Mouse (Mus musculus) megakaryocyte, embryonic 14.5 days (primary cell): ENCODE results near the gene Ermp1.

Experiments used
- FLI1 ChIP-seq: IDR thresholded peaks from 2 replicates; pipeline ENCODE4 v1.6.1; 2012; ENCODE audit warnings: low read length, inconsistent platforms, mixed read lengths
- GATA1 ChIP-seq: IDR thresholded peaks from 3 replicates; pipeline ENCODE4 v1.6.1; 2012; ENCODE audit warnings: mixed read lengths, low read length, inconsistent platforms, borderline replicate concordance

DNA sequence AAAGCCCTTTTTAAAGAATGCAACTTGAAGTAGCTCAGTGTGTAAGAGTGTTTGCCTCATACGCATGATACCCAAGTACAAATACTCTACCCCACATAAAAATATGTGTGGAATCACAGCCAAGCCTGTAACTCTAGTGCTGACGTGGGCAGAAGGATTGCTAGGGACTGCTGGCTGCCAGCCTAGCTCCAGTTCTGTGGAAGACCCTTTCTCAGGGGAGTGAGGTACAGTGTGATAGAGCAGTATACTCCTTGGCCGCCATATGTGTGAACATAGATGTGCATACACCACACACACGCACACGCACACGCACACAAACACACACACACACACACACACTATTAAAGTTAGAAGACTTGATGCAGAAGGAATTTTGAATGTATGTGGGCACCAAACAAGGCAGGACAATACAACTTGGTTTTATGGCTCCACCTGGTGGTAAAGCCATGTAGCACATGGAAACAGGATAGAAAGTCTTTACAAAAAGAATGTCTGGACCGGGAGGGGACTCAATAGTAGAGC is 84.9 kb downstream of the Ermp1 start:
- TF ChIP-seq GATA1 (no peak), FLI1 (no peak)
